Mouse (Mus musculus) kidney, adult 2 months (tissue): ENCODE data around the gene Lamtor1.

Source experiments
- CTCF ChIP-seq: fragments of 200-500 bp; conservative IDR thresholded peaks from 2 replicates; pipeline ENCODE4 v1.5.1; 2011; ENCODE audit warnings: low read depth, mild to moderate bottlenecking, control low read depth, low read length, moderate library complexity, mixed read lengths; ENCODE audit not compliant: insufficient read depth, insufficient read length
- POLR2A ChIP-seq: fragments of 200-500 bp; IDR thresholded peaks from one replicate; pipeline ENCODE4 v1.6.1; 2011; ENCODE audit warnings: low read depth, low read length, control low read depth

GRCm38 (mm10) chr7:101908367-101908766, 2.7 kb downstream of the Lamtor1 start:
- TF ChIP-seq CTCF (no peak), POLR2A (no peak)
